Mouse (Mus musculus): ENCODE results near the gene Msi2. TPM values are rescaled to one million over a fixed set of nuclear protein-coding genes. Genes with fewer than 3 reads are reported as not detected.
A peak's percentile ranks its signal among the peaks of the same experiment; 100 is the strongest.

Msi2 gene
- polyA plus RNA-seq, 1 experiment from 2014 or later = 21.3 TPM

- peaks cover 49% of the 10 kb centered on the region for H3K4me1 ChIP-seq
- ATAC-seq (ENCODE audit: low FRiP score, low read depth) = no peak
- H3K4me3 ChIP-seq = no peak overlapping the region
- no peak overlapping the region for H3K9ac ChIP-seq
- H3K9me3 ChIP-seq = no peaks in the 10 kb centered on the region
- H3K27ac ChIP-seq = no peak overlapping the region
- H3K4me2 ChIP-seq (replicated peaks) = no peak overlapping the region
- WGBS = 75% methylated on average over 3 of the region's 3 CpGs
- H3K27me3 ChIP-seq = peaks cover under 1% of the 10 kb centered on the region; the same call in 1 of the 2 replicates
- no peaks in the 10 kb centered on the region for H3K36me3 ChIP-seq
Measured at GRCm38 (mm10) chr11:88628676-88629075, 89.6 kb downstream of the Msi2 start.

GRCm38 (mm10) chr11:88627327-88627726 is 91.0 kb downstream of the Msi2 start:
- ATAC-seq (ENCODE audit: low FRiP score, low read depth) = no peak
- WGBS = 36% methylated on average over 7 of the region's 7 CpGs
- H3K4me3 ChIP-seq = no peak overlapping the region
- peaks cover 5% of the 10 kb centered on the region for H3K27me3 ChIP-seq
- H3K4me1 ChIP-seq = peaks cover 60% of the 10 kb centered on the region
- H3K36me3 ChIP-seq = no peaks in the 10 kb centered on the region
- H3K27ac ChIP-seq = no peak overlapping the region
- no peaks in the 10 kb centered on the region for H3K9me3 ChIP-seq
- H3K4me2 ChIP-seq (replicated peaks) = no peak overlapping the region
- no peak overlapping the region for H3K9ac ChIP-seq

GRCm38 (mm10) chr11:88626576-88626975 is 91.7 kb downstream of the Msi2 start:
- H3K4me2 ChIP-seq (replicated peaks) = no peak overlapping the region
- no peak overlapping the region for H3K27ac ChIP-seq
- ATAC-seq (ENCODE audit: low FRiP score, low read depth) = no peak
- no peaks in the 10 kb centered on the region for H3K9me3 ChIP-seq
- H3K4me1 ChIP-seq = peaks cover 60% of the 10 kb centered on the region
- no peaks in the 10 kb centered on the region for H3K36me3 ChIP-seq
- 64% methylated on average over 8 of the region's 8 CpGs for WGBS
- H3K27me3 ChIP-seq = peaks cover 5% of the 10 kb centered on the region
- H3K4me3 ChIP-seq = no peak overlapping the region
- H3K9ac ChIP-seq = no peak overlapping the region

GRCm38 (mm10) chr11:88626061-88626460 is 92.3 kb downstream of the Msi2 start:
- WGBS = 56% methylated on average over 9 of the region's 9 CpGs
- no peaks in the 10 kb centered on the region for H3K36me3 ChIP-seq
- H3K9ac ChIP-seq = no peak overlapping the region
- H3K9me3 ChIP-seq = no peaks in the 10 kb centered on the region
- peaks cover 5% of the 10 kb centered on the region for H3K27me3 ChIP-seq
- no peak overlapping the region for H3K4me2 ChIP-seq (replicated peaks)
- no peak overlapping the region for H3K27ac ChIP-seq
- peaks cover 65% of the 10 kb centered on the region for H3K4me1 ChIP-seq
- ATAC-seq (ENCODE audit: low FRiP score, low read depth) = no peak
- H3K4me3 ChIP-seq = no peak overlapping the region

- Histone ChIP-seq H3K27ac (peak overlapping the region; percentile 22; the same call in 1 of the 2 replicates), H3K36me3 (no peaks in the 10 kb centered on the region), H3K4me2 (replicated peaks) (peak overlapping the region; percentile 42), H3K9ac (no peak overlapping the region), H3K4me3 (no peak overlapping the region), H3K9me3 (no peaks in the 10 kb centered on the region), H3K27me3 (peaks cover 5% of the 10 kb centered on the region), H3K4me1 (peaks cover 74% of the 10 kb centered on the region)
- 11% methylated on average over 14 of the region's 14 CpGs for WGBS
- ATAC-seq (ENCODE audit: low FRiP score, low read depth) = no peak
Measured at GRCm38 (mm10) chr11:88625063-88625462, 93.2 kb downstream of the Msi2 start.

GRCm38 (mm10) chr11:88624627-88625026 is 93.7 kb downstream of the Msi2 start:
- peaks cover 5% of the 10 kb centered on the region for H3K27me3 ChIP-seq
- peak overlapping the region; percentile 42 for H3K4me2 ChIP-seq (replicated peaks)
- ATAC-seq (ENCODE audit: low FRiP score, low read depth) = no peak
- WGBS = 44% methylated on average over 6 of the region's 6 CpGs
- H3K9ac ChIP-seq = no peak overlapping the region
- no peak overlapping the region for H3K4me3 ChIP-seq
- no peak overlapping the region for H3K27ac ChIP-seq
- peaks cover 76% of the 10 kb centered on the region for H3K4me1 ChIP-seq
- H3K9me3 ChIP-seq = no peaks in the 10 kb centered on the region
- no peaks in the 10 kb centered on the region for H3K36me3 ChIP-seq

- Histone ChIP-seq H3K9me3 (no peaks in the 10 kb centered on the region), H3K9ac (no peak overlapping the region), H3K27ac (no peak overlapping the region), H3K4me1 (peaks cover 81% of the 10 kb centered on the region), H3K4me2 (replicated peaks) (no peak overlapping the region), H3K36me3 (no peaks in the 10 kb centered on the region), H3K4me3 (no peak overlapping the region), H3K27me3 (peaks cover 5% of the 10 kb centered on the region)
- WGBS = 59% methylated on average over 6 of the region's 6 CpGs
- ATAC-seq (ENCODE audit: low FRiP score, low read depth) = no peak
Measured at GRCm38 (mm10) chr11:88623671-88624070, 94.6 kb downstream of the Msi2 start.

- Histone ChIP-seq H3K36me3 (no peaks in the 10 kb centered on the region; the same call in 1 of the 2 replicates), H3K9ac (no peak overlapping the region), H3K4me1 (peaks cover 79% of the 10 kb centered on the region), H3K27me3 (peaks cover 5% of the 10 kb centered on the region), H3K4me3 (no peak overlapping the region), H3K9me3 (no peaks in the 10 kb centered on the region), H3K27ac (no peak overlapping the region), H3K4me2 (replicated peaks) (no peak overlapping the region)
- 51% methylated on average over 6 of the region's 6 CpGs for WGBS
- ATAC-seq (ENCODE audit: low FRiP score, low read depth) = no peak
Measured at GRCm38 (mm10) chr11:88622496-88622895, 95.8 kb downstream of the Msi2 start.

GRCm38 (mm10) chr11:88621789-88622188 is 96.5 kb downstream of the Msi2 start:
- Histone ChIP-seq H3K9me3 (no peaks in the 10 kb centered on the region), H3K27me3 (peaks cover 5% of the 10 kb centered on the region; the same call in 1 of the 2 replicates), H3K9ac (no peak overlapping the region), H3K4me2 (replicated peaks) (no peak overlapping the region), H3K36me3 (no peaks in the 10 kb centered on the region; the same call in 1 of the 2 replicates), H3K27ac (no peak overlapping the region), H3K4me1 (peaks cover 72% of the 10 kb centered on the region), H3K4me3 (no peak overlapping the region)
- WGBS = 77% methylated on average over 4 of the region's 4 CpGs
- ATAC-seq (ENCODE audit: low FRiP score, low read depth) = no peak

DNA sequence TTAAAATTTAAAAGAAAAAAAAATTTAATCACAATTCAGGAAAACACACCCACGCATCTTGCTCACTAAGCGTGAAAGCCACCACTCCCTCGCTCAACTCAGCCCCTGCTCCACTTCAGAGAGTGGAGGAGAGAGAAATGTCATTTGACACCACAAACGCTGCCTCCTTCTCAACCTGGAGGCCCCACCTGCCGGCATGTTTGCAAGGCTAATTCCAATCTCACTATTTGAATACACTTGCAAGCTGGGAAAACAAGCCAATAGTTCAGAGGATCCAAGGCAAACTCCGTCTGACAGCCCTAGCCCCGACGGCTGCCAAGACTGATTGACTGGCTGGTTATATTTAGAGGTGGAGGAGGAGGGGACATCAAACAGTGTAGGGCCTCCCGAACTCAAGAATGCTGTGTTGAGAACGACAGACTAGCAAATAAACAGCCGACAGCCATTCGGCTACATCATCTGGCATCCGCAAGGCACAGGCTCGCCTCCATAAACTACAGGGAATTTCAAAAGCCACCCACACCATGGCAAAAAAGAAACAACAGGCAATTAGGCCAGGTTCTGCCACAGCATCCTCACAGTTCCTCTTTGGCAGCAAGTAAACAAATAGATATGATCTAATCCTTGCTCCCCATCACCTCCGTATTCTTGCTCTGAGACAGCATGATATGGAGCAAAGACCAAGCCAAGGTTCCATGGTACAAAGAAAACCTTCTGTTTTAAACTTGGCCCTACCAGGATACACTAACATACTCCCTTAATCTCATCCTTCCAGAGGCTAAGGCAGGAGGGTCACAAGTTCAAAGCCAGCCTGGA is 97.9 kb downstream of the Msi2 start:
- H3K27ac ChIP-seq = no peak overlapping the region
- H3K4me2 ChIP-seq (replicated peaks) = peak overlapping the region; percentile 30
- 0 out of 2 replicates have a peak, but pooled peaks have one; percentile 48 for ATAC-seq (ENCODE audit: low FRiP score, low read depth)

GRCm38 (mm10) chr11:88619468-88620157 is 98.7 kb downstream of the Msi2 start:
- H3K4me2 ChIP-seq (replicated peaks) = peak overlapping the region; percentile 30; the same call in 1 of the 2 replicates
- WGBS = 43% methylated on average over 9 of the region's 9 CpGs
- H3K27ac ChIP-seq = no peak overlapping the region

More for the DNA sequence above, 97.9 kb downstream of the Msi2 start:
- Histone ChIP-seq H3K9me3 (no peaks in the 10 kb centered on the region), H3K4me1 (peaks cover 58% of the 10 kb centered on the region), H3K27me3 (peaks cover 5% of the 10 kb centered on the region; the same call in 1 of the 2 replicates), H3K4me3 (no peak overlapping the region), H3K9ac (no peak overlapping the region), H3K36me3 (no peaks in the 10 kb centered on the region; the same call in 1 of the 2 replicates)
- WGBS = 6% methylated on average over 15 of the region's 15 CpGs

DNA sequence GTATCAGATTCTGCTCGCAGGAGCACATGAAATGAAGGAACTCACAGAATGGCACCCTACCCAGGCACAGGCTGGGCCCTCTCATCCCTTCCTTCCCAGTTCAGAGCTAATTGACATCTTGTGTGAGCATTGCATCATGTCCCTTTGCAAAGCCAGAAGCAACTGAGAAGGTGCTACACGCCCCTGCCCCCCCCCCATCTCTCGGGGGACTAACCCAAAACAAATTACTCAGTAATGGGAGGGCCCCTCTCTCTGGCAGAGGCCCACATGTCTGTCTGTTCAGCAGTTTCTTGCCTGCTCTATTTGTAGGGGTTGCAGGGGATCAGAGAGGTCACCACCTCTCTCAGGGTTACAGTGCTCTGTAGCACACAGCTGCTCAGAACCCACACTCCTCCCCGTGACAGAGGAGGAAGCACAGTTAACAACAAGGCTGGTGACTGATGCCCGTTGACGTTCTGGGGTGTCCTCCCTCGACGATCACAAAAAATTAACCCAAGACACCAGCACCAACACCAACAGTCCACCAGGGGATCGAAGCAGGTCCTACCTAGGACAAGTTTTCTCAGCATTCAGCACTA is 99.5 kb downstream of the Msi2 start:
- Histone ChIP-seq H3K4me1 (peaks cover 48% of the 10 kb centered on the region), H3K4me3 (no peak overlapping the region), H3K27me3 (peaks cover 5% of the 10 kb centered on the region; the same call in 1 of the 2 replicates), H3K4me2 (replicated peaks) (no peak overlapping the region), H3K9ac (no peak overlapping the region), H3K36me3 (no peaks in the 10 kb centered on the region; the same call in 1 of the 2 replicates), H3K9me3 (no peaks in the 10 kb centered on the region), H3K27ac (no peak overlapping the region)
- no peak for ATAC-seq (ENCODE audit: low FRiP score, low read depth)
- WGBS = 34% methylated on average over 9 of the region's 9 CpGs

More at GRCm38 (mm10) chr11:88619468-88620157, 98.7 kb downstream of the Msi2 start:
- no peak for ATAC-seq (ENCODE audit: low FRiP score, low read depth)
- Histone ChIP-seq H3K9ac (no peak overlapping the region), H3K4me1 (peaks cover 51% of the 10 kb centered on the region), H3K9me3 (no peaks in the 10 kb centered on the region), H3K4me3 (no peak overlapping the region), H3K36me3 (no peaks in the 10 kb centered on the region; the same call in 1 of the 2 replicates), H3K27me3 (peaks cover 5% of the 10 kb centered on the region; the same call in 1 of the 2 replicates)
